Mouse (Mus musculus) ES-CJ7 (cell line): ENCODE measurements at regions not wholly inside any gene's neighbourhood (a gene's known extent, or its start where the extent isn't known, plus 50 kb on each side); places are given as distances from the start of the nearest gene placed in this dataset.

Experiments
- DNase-seq: peaks from one replicate; pipeline ENCODE4 v3.0.0; 2011; ENCODE audit warnings: low read depth, low spot score

- no peak for DNase-seq
Measured at GRCm38 (mm10) chr6:102913776-102914175, 340.9 kb upstream of the Cntn3 start.

- no peak for DNase-seq
Measured at GRCm38 (mm10) chr6:102903960-102904359, 331.1 kb upstream of the Cntn3 start.

GRCm38 (mm10) chr6:102900407-102901110 lies 327.7 kb upstream of the Cntn3 start:
- DNase-seq: no peak

- no peak for DNase-seq
Measured at GRCm38 (mm10) chr6:102868404-102868803, 295.5 kb upstream of the Cntn3 start.

GRCm38 (mm10) chr6:102844507-102844906 lies 271.6 kb upstream of the Cntn3 start:
- peak; percentile 29 for DNase-seq

GRCm38 (mm10) chr6:102833151-102833550 lies 260.2 kb upstream of the Cntn3 start:
- DNase-seq: peak; percentile 94
